Mouse (Mus musculus) cortical plate, adult 2 months (tissue): Measurements from ENCODE around the gene Aup1.

Experiments
- CTCF ChIP-seq: fragments of 200-500 bp; IDR thresholded peaks from 2 replicates; pipeline ENCODE4 v1.5.1; 2011; ENCODE audit warnings: mild to moderate bottlenecking, control low read depth, low read length; ENCODE audit not compliant: insufficient read depth; ENCODE audit errors: extremely low read depth
- POLR2A ChIP-seq: fragments of 200-500 bp; IDR thresholded peaks from 2 replicates; pipeline ENCODE4 v1.6.1; 2011; ENCODE audit warnings: mild to moderate bottlenecking, low read length, control low read depth; ENCODE audit not compliant: insufficient read depth; ENCODE audit errors: extremely low read depth

DNA sequence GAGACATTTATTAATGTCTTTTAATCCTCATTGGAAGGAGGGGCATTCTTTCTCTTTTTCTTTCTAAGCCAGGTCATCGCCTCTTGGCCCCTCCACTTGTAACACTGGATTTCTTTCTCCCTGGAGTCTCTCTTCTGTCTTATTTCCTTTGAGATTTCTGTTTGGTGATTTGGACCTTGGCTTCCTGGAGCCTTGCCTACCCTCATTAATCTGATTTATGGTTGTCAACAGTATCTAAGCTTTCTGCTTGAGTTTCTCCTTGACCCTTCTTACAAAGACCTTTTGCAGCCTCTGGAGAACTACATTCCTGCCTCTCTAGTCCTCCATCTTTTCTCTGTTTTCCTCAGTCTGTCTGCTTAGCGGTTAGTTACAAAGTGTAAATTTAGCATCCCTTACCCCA, 44.1 kb downstream of the Aup1 start:
- TF ChIP-seq POLR2A (no peak), CTCF (no peak)
